Mouse (Mus musculus) retina, postnatal 7 days (tissue): ENCODE data around the gene Dnmt3c.
A peak's percentile ranks its signal among the peaks of the same experiment; 100 is the strongest.
"Not testable (repeated sequence)": the region's sequence is repeated elsewhere in the genome, so short reads cannot be mapped to it uniquely, and the experiment has no call there.

Experiments
- DNase-seq: peaks from one replicate; pipeline ENCODE4 v3.0.0-alpha.2; 2012; ENCODE audit warnings: low read depth, low spot score

Gene Dnmt3c

DNA sequence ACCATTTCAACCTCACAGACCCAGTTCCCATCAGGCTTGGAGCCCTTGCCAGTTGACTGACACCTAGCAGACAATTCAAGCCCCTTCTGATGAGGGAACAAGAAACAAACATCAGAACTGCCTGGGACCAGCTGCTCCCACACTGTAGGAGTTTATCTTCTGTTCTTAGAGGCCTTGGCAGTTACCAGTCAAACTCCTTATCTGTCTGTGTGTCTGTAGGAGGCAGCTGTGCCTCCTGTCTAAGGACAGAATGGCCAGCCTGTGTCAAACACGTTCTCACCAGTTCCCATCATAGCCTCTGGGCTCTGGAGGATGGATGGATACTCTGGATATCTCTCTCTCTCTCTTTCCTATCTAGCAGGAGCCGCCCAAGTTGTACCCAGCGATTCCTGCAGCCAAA, 21.4 kb downstream of the Dnmt3c start:
- DNase-seq, result not testable (repeated sequence)

DNA sequence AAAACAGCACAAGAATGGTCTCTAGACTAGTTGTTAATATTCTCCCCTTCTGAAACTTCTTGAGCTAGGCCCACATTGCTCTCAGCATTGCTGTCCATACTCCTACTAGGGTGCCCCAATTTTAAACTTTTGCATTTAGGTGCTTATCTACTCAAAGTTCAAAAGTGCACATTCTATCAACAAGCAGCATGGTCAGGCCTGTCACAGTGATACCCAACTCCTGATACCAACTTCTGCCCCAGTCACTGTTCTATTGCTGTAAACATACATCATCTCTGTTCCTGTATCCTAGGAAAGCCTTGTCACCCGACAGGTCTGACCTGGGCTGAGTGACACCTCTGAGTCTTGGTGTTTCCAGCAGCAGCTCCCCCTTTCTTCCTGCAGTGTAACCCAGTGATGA, 26.6 kb downstream of the Dnmt3c start:
- no peak for DNase-seq

DNA sequence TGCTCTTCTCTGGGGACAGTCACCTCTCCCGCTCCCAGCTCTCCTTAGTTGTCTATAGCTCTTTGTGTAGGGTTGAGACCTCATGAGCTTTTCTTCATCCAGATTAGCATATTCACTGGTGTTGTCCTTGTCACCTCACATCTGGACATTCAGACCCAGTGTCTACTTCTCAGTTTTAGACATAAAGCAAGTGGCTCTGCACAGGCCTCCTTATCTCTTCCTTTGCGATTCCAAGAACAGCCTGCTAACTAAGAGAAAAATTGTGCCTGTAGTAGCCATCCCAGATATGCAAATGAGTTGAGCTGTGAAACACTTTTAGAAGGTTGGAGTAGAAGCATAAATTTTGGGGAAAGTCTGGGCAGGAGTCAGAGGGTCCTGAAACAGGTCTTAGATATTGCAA, 28.0 kb downstream of the Dnmt3c start:
- no peak for DNase-seq

DNA sequence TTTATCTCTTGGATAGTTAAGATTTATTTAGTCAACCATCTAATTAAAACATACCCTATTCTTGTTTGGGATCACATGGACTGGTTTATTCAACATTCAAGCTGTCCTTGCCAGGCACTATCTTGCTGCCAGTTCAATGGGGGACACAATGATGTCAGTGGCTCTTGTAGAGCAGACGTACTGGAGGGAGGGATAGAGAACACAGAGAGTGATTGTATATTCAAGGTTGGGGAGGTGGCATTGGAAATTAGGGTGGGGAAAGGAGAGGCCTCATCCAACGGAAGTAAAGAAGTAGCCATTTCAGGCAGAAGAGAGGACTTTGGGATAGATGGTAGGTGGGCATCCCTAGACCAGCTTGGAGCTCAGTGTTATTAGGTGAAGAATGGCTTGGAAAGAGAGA, 28.4 kb downstream of the Dnmt3c start:
- no peak for DNase-seq

GRCm38 (mm10) chr2:153725291-153725690, 28.8 kb downstream of the Dnmt3c start:
- no peak for DNase-seq

DNA sequence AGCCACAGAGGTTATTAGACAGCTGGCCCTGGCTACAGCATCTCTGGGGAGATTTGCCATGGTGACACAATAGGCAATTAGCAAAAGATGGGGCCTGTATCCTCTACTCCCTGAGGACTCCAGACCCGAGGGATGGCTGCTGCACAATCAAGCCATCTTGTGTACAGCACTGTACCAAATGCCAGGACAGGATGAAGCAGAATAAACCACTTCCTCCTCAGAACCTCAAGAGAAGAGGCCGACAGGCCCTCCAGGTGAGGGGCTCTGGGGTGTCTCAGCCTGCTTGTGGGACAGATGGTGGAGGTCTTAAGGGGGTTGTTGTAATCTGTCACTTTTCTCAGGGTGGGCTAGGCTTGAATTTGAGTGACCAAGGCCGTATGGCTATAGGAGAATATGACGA, 37.6 kb downstream of the Dnmt3c start:
- DNase-seq, result no peak

DNA sequence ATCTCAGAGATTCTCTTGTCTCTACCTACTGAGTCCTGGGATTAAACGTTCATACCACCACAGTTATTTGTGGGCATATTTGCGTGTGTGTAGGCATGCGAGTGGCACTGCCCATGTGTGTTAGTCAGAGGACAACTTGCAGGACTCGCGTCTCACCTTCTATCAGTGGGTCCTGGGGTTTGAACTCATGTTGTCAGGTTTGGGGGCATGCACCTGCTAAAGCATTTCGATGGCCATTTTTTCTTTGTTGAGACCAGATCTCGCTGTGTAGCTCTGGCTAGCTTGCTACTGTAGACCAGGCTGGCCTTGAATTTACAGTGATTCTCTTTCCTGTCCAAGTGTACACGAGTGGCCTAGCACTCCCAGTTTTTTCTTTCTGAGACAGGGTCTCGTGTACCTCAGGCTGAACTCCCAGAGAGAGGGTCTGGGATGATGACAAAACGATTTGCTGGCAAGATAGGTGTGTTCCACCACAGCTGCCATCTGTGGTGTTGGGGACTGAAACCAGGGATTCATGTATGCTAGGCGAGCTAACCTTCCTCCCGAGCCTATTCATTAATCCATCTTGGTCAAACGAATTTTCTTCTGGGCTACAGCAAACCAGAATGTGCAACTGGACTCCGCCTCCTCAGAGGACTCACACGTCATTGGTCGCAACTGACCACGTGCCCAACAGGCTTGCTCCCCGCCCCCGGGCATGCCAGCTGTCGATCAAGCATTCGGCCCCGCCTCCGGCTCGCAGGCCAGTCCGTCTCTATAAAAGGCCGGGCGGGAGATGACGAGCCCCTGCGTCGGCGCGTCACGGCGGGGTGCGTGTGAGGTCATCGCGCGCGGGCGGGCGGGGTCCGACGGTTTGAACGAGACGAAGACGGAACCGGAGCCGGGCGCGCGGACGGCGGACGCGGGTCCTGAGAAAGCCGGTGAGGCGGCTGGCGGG, 44.3 kb downstream of the Dnmt3c start, which contains the start of gene Mapre1:
Gene Mapre1, plus strand, starts transcription at position 775 of the 937 bp plus-strand sequence.
- DNase-seq, result peak; percentile 97

- no peak for DNase-seq
Observed at GRCm38 (mm10) chr2:153741437-153742065, 45.1 kb downstream of the Dnmt3c start.

- no peak for DNase-seq
Observed at GRCm38 (mm10) chr2:153747994-153748393, 51.5 kb downstream of the Dnmt3c start.

DNA sequence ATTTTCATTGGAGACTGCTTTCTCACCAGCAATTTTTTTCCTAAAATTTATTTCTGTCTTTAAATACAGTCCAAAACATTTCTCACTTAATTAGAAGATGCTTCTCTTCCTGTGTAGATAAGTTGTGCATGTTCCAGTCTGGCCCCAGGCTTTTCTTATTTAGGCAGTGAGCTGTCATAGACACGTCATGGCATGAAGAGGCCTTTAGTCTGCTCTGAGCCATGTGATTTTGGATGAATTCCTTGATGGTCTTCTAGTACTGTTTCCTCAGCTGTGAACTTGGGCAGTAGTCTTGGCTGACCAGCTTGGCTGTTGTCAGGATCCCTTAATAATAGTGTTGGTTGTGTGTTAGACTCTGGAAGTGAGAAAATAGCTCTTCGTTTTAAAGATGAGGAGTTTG, 53.9 kb downstream of the Dnmt3c start:
- DNase-seq, result no peak

GRCm38 (mm10) chr2:153762121-153762520, 65.7 kb downstream of the Dnmt3c start:
- DNase-seq, result no peak

- no peak for DNase-seq
Observed at GRCm38 (mm10) chr2:153767484-153767883, 71.0 kb downstream of the Dnmt3c start.

- no peak for DNase-seq
Observed at GRCm38 (mm10) chr2:153768881-153769280, 72.4 kb downstream of the Dnmt3c start.

- no peak for DNase-seq
Observed at GRCm38 (mm10) chr2:153772950-153773349, 76.5 kb downstream of the Dnmt3c start.

DNA sequence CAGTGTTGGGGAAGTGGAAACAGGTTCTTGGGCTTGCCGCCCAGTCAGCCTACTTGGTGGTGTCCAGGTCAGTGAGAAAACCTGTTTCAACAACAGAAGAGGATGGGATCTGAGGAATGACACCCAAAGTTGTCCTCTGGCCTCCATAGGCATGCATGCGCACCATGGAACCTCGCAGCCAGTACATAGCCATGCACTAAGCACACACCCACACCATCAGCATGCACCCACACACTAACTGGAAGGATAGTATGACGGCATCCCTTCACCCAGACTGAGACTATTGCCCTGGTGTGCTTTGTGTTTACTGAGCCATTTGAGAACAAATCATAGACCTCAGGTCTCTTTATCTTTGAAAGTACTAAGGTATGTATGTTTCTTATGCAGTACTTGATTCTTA, 79.0 kb downstream of the Dnmt3c start:
- no peak for DNase-seq

GRCm38 (mm10) chr2:153778638-153779362, 82.3 kb downstream of the Dnmt3c start:
- DNase-seq, result peak; percentile 27
